Mouse (Mus musculus) lung, embryonic 14.5 days (tissue): ENCODE measurements around the gene Cggbp1. TPM values are rescaled to one million over a fixed set of nuclear protein-coding genes. Genes with fewer than 3 reads are reported as not detected.
"Not testable (repeated sequence)": the region's sequence is repeated elsewhere in the genome, so short reads cannot be mapped to it uniquely, and the experiment has no call there.

Experiments
- ATAC-seq: fragments of 200-750 bp; cut with Nextera tagmentation; 2 replicates; pipeline ENCODE4 v1.8.0; 2017; ENCODE audit warnings: mild to moderate bottlenecking, moderate TSS enrichment, moderate library complexity; ENCODE audit not compliant: insufficient read depth
- DNase-seq: peaks from one replicate; pipeline ENCODE4 v3.0.0-alpha.2; 2015
- H3K27ac ChIP-seq: fragments of 300-500 bp; sonication (generic); 2 replicates; pipeline ENCODE4 v1.5.1; 2014; ENCODE audit warnings: low read depth, mild to moderate bottlenecking, moderate library complexity
- H3K27me3 ChIP-seq: fragments of 300-500 bp; sonication (generic); 2 replicates; pipeline ENCODE4 v1.6.1; 2014; ENCODE audit warnings: low read length, control low read depth; ENCODE audit not compliant: insufficient read depth
- H3K36me3 ChIP-seq: fragments of 300-500 bp; sonication (generic); 2 replicates; pipeline ENCODE4 v1.6.1; 2014; ENCODE audit warnings: control low read depth; ENCODE audit not compliant: insufficient read depth
- H3K4me1 ChIP-seq: fragments of 300-500 bp; sonication (generic); 2 replicates; pipeline ENCODE4 v1.6.1; 2014; ENCODE audit warnings: antibody characterized with exemption, control low read depth; ENCODE audit not compliant: insufficient read depth
- H3K4me2 ChIP-seq: fragments of 300-500 bp; sonication (generic); 2 replicates; pipeline ENCODE4 v1.6.1; 2014; ENCODE audit warnings: mild to moderate bottlenecking
- H3K4me3 ChIP-seq: fragments of 300-500 bp; sonication (generic); 2 replicates; pipeline ENCODE4 v1.5.1; 2014; ENCODE audit warnings: low read depth, low read length
- H3K9ac ChIP-seq: fragments of 300-500 bp; sonication (generic); 2 replicates; pipeline ENCODE4 v1.6.1; 2014
- H3K9me3 ChIP-seq: fragments of 300-500 bp; sonication (generic); 2 replicates; pipeline ENCODE4 v1.6.1; 2016; ENCODE audit warnings: low read depth, low read length, control low read depth
- CTCF ChIP-seq: IDR thresholded peaks from 2 replicates; pipeline ENCODE4 v1.5.1; 2016; ENCODE audit warnings: antibody characterized with exemption, low read depth
- WGBS: fragments of 180-500 bp; shearing (Covaris S2); extraction: QIAGEN DNeasy Blood & Tissue Kit; methylation state at CpG from one replicate; pipeline ENCODE4 v1.1.7; 2014; 5-methylcytosine and 5-hydroxymethylcytosine counted together
- polyA plus RNA-seq: library from polyadenylated mRNA; unstranded; fragments of >200 nt; fragmentation: Nextera tagmentation; extraction: Ambion mirVana; gene quantifications from 2 replicates; pipeline ENCODE4 v1.2.1, GENCODE M21; 2014

Gene Cggbp1
- polyA plus RNA-seq, 1 experiment from 2014 or later: 114 TPM

- WGBS: under 1% methylated on average over 52 of the region's 53 CpGs
- H3K27ac ChIP-seq: peak overlapping the region; percentile 97
- H3K4me1 ChIP-seq: 0 out of 2 replicates have a peak, but pooled peaks cover 2% of the 10 kb centered on the region
- no peak for TF ChIP-seq CTCF
- peaks cover 33% of the 10 kb centered on the region for H3K36me3 ChIP-seq
- peak overlapping the region; percentile 75 for H3K4me2 ChIP-seq
- H3K4me3 ChIP-seq: peak overlapping the region; percentile 94
- peak overlapping the region; percentile 87 for H3K9ac ChIP-seq
- ATAC-seq (peak; percentile 10), DNase-seq (peak; percentile 57)
- no peaks in the 10 kb centered on the region for H3K9me3 ChIP-seq
- H3K27me3 ChIP-seq: no peaks in the 10 kb centered on the region
Measured at GRCm38 (mm10) chr16:64852441-64852871, 660 bp downstream of the Cggbp1 start.

- Histone ChIP-seq H3K4me2 (peak overlapping the region; percentile 75), H3K27ac (peak overlapping the region; percentile 97), H3K4me1 (0 out of 2 replicates have a peak, but pooled peaks cover 2% of the 10 kb centered on the region), H3K36me3 (peaks cover 37% of the 10 kb centered on the region), H3K9me3 (no peaks in the 10 kb centered on the region), H3K9ac (peak overlapping the region; percentile 87), H3K27me3 (no peaks in the 10 kb centered on the region), H3K4me3 (peak overlapping the region; percentile 94)
- ATAC-seq: no peak
- TF ChIP-seq CTCF: no peak
- DNase-seq: no peak
- 4% methylated on average over 14 of the region's 14 CpGs for WGBS
Measured at GRCm38 (mm10) chr16:64852891-64853290, 1.1 kb downstream of the Cggbp1 start.

GRCm38 (mm10) chr16:64856946-64857345, 5.2 kb downstream of the Cggbp1 start:
- H3K4me3 ChIP-seq: no peak overlapping the region
- 0 out of 2 replicates have a peak, but pooled peaks cover 2% of the 10 kb centered on the region for H3K4me1 ChIP-seq
- ATAC-seq: no peak
- 85% methylated on average over 3 of the region's 3 CpGs for WGBS
- TF ChIP-seq CTCF: no peak
- peaks cover 41% of the 10 kb centered on the region for H3K36me3 ChIP-seq
- H3K27ac ChIP-seq: no peak overlapping the region
- no peak overlapping the region for H3K9ac ChIP-seq
- H3K9me3 ChIP-seq: no peaks in the 10 kb centered on the region
- no peak for DNase-seq
- H3K4me2 ChIP-seq: no peak overlapping the region
- no peaks in the 10 kb centered on the region for H3K27me3 ChIP-seq

GRCm38 (mm10) chr16:64865841-64866240, 14.0 kb downstream of the Cggbp1 start:
- not testable (repeated sequence) for ATAC-seq

DNA sequence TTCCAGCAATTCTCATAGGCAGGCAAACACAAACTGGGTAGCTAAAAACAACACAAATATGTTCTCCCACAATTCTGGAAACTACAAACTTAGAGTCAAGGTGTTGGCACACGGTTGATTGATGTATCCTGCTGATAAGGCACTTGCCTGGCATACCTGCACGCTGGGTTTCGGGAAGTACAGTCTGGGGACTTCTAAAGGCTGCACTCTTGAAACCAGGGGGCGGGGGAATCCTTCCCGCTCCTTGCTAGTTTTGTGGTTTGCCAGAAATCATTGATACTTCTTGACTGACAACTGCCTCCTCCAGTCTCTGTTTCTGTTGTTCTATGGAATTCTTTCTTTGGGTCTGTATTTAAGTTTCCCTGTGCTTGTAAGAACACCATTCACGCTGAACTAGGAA, 16.8 kb downstream of the Cggbp1 start:
- no peak for ATAC-seq
- 47% methylated on average over 6 of the region's 6 CpGs for WGBS
- no peak for TF ChIP-seq CTCF

More at GRCm38 (mm10) chr16:64865841-64866240, 14.0 kb downstream of the Cggbp1 start:
- not testable (repeated sequence) for H3K9me3 ChIP-seq, H3K27ac ChIP-seq, DNase-seq, H3K4me1 ChIP-seq, H3K36me3 ChIP-seq, H3K4me2 ChIP-seq, H3K4me3 ChIP-seq, H3K27me3 ChIP-seq, H3K9ac ChIP-seq
- WGBS: 86% methylated on average over 8 of the region's 8 CpGs

DNA sequence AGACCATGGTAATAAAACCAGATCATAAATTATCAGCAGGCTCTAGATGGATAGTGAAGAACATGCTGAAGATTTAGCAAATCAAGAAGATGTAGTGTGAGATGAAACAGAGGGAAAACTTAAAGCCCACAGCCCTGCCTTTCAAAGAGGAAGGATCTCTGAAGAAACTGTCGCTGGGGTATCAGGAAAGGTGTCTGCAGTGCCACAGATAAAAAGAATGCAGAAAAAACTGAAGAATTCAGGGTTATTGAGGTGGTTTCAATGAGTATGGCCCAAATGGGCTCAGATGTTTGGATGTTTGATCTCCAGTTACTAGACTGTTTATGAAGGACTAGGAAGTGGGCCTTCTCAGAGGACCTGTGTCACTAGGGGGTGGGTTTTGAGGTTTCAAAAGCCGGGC, 17.8 kb downstream of the Cggbp1 start:
- no peak overlapping the region for H3K4me3 ChIP-seq
- ATAC-seq (no peak), DNase-seq (no peak)
- no peaks in the 10 kb centered on the region for H3K9me3 ChIP-seq
- TF ChIP-seq CTCF: no peak
- H3K27ac ChIP-seq: no peak overlapping the region
- WGBS: 64% methylated on average over 2 of the region's 2 CpGs
- no peaks in the 10 kb centered on the region for H3K27me3 ChIP-seq
- H3K4me2 ChIP-seq: no peak overlapping the region
- H3K4me1 ChIP-seq: no peaks in the 10 kb centered on the region
- H3K36me3 ChIP-seq: no peaks in the 10 kb centered on the region
- H3K9ac ChIP-seq: no peak overlapping the region

More for the DNA sequence above, 16.8 kb downstream of the Cggbp1 start:
- no peak overlapping the region for H3K4me3 ChIP-seq
- H3K9me3 ChIP-seq: no peaks in the 10 kb centered on the region
- DNase-seq: peak; percentile 37
- H3K27me3 ChIP-seq: no peaks in the 10 kb centered on the region
- no peak overlapping the region for H3K4me2 ChIP-seq
- H3K9ac ChIP-seq: no peak overlapping the region
- no peaks in the 10 kb centered on the region for H3K4me1 ChIP-seq
- H3K27ac ChIP-seq: no peak overlapping the region
- H3K36me3 ChIP-seq: no peaks in the 10 kb centered on the region

DNA sequence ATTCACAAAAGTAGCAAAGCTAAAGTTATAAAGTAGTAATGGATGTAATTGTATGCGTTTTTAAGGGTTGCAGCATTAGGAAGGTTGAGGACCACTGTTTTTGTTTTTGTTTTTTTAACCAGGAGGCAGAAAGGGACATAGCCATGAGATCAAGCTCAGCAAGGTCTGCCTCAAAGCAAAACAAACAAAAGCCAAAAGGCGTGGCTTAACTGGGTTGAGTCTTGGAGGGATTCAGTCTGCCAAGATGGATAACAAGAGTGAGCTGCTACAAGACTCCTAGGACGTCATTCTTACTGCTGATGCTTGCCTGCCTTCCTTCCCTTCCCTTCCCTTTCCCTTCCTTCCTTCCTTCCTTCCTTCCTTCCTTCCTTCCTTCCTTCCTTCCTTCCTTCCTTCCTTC, 20.5 kb downstream of the Cggbp1 start:
- H3K9me3 ChIP-seq: no peaks in the 10 kb centered on the region
- DNase-seq: peak; percentile 54
- H3K4me1 ChIP-seq: no peaks in the 10 kb centered on the region
- no peaks in the 10 kb centered on the region for H3K27me3 ChIP-seq
- TF ChIP-seq CTCF: no peak
- WGBS: 21% methylated on average over 3 of the region's 3 CpGs
- H3K4me3 ChIP-seq: no peak overlapping the region
- no peak overlapping the region for H3K4me2 ChIP-seq
- no peaks in the 10 kb centered on the region for H3K36me3 ChIP-seq
- H3K9ac ChIP-seq: no peak overlapping the region
- ATAC-seq: no peak
- no peak overlapping the region for H3K27ac ChIP-seq

- H3K27ac ChIP-seq: no peak overlapping the region
- ATAC-seq: no peak
- H3K4me1 ChIP-seq: no peaks in the 10 kb centered on the region
- no peaks in the 10 kb centered on the region for H3K9me3 ChIP-seq
- no peaks in the 10 kb centered on the region for H3K27me3 ChIP-seq
- peak; percentile 43 for DNase-seq
- no peak overlapping the region for H3K9ac ChIP-seq
- TF ChIP-seq CTCF: no peak
- 9% methylated on average over 7 of the region's 7 CpGs for WGBS
- H3K36me3 ChIP-seq: no peaks in the 10 kb centered on the region
- peak overlapping the region; percentile 65 for H3K4me2 ChIP-seq
- peak overlapping the region; percentile 64 for H3K4me3 ChIP-seq
Measured at GRCm38 (mm10) chr16:64872841-64873240, 21.0 kb downstream of the Cggbp1 start.
